Mouse (Mus musculus) retina, postnatal 1 day (tissue): ENCODE data around the gene Gm11213.

Experiments
- DNase-seq: peaks from one replicate; pipeline ENCODE4 v3.0.0-alpha.2; 2012

The Gm11213 gene

GRCm38 (mm10) chr4:63604945-63605344 lies at the start of gene Gm11213:
Gene Gm11213 (minus strand): TSS chr4:63605261.
- DNase-seq, result no peak

GRCm38 (mm10) chr4:63654381-63654780 lies 49.3 kb upstream of the Gm11213 start:
- no peak for DNase-seq

GRCm38 (mm10) chr4:63643956-63644726 lies 39.1 kb upstream of the Gm11213 start:
- no peak for DNase-seq

GRCm38 (mm10) chr4:63639842-63640241 lies 34.8 kb upstream of the Gm11213 start:
- no peak for DNase-seq

- DNase-seq, result no peak
Measured at GRCm38 (mm10) chr4:63638603-63639002, 33.5 kb upstream of the Gm11213 start.

GRCm38 (mm10) chr4:63633181-63633580 lies 28.1 kb upstream of the Gm11213 start:
- DNase-seq, result no peak

- DNase-seq, result no peak
Measured at GRCm38 (mm10) chr4:63627111-63627510, 22.1 kb upstream of the Gm11213 start.

GRCm38 (mm10) chr4:63625563-63626080 lies 20.6 kb upstream of the Gm11213 start:
- DNase-seq, result no peak

- peak; percentile 34 for DNase-seq
Measured at GRCm38 (mm10) chr4:63622378-63622835, 17.3 kb upstream of the Gm11213 start, which contains the start of gene Tex48. Gene Tex48 (minus strand): TSS chr4:63622428.

GRCm38 (mm10) chr4:63621861-63622260 lies 16.8 kb upstream of the Gm11213 start:
- DNase-seq, result no peak

- DNase-seq, result peak; percentile 27
Measured at GRCm38 (mm10) chr4:63608391-63608790, 3.3 kb upstream of the Gm11213 start.

GRCm38 (mm10) chr4:63605968-63606367 lies 907 bp upstream of the Gm11213 start:
- DNase-seq, result no peak

- peak; percentile 23 for DNase-seq
Measured at GRCm38 (mm10) chr4:63605545-63605944, 484 bp upstream of the Gm11213 start.

GRCm38 (mm10) chr4:63601263-63601662 lies 3.8 kb downstream of the Gm11213 start:
- DNase-seq, result no peak

GRCm38 (mm10) chr4:63600786-63601185 lies 4.3 kb downstream of the Gm11213 start:
- no peak for DNase-seq

GRCm38 (mm10) chr4:63596010-63596409 lies 9.1 kb downstream of the Gm11213 start:
- DNase-seq, result no peak

GRCm38 (mm10) chr4:63595259-63595658 lies 9.8 kb downstream of the Gm11213 start:
- DNase-seq, result no peak

GRCm38 (mm10) chr4:63594459-63595110 lies 10.5 kb downstream of the Gm11213 start:
- DNase-seq, result no peak

GRCm38 (mm10) chr4:63590538-63590937 lies 14.5 kb downstream of the Gm11213 start:
- no peak for DNase-seq

GRCm38 (mm10) chr4:63589987-63590386 lies 15.1 kb downstream of the Gm11213 start:
- no peak for DNase-seq

GRCm38 (mm10) chr4:63586240-63586639 lies 18.8 kb downstream of the Gm11213 start:
- DNase-seq, result no peak

- DNase-seq, result no peak
Measured at GRCm38 (mm10) chr4:63585216-63585615, 19.8 kb downstream of the Gm11213 start.

- DNase-seq, result no peak
Measured at GRCm38 (mm10) chr4:63582580-63582979, 22.5 kb downstream of the Gm11213 start.

- peak; percentile 58 for DNase-seq
Measured at GRCm38 (mm10) chr4:63580078-63580477, 25.0 kb downstream of the Gm11213 start.
